Mouse (Mus musculus) right cerebral cortex, adult 2 months (tissue): ENCODE measurements at regions not wholly inside any gene's neighbourhood (a gene's known extent, or its start where the extent isn't known, plus 50 kb on each side); places are given as distances from the start of the nearest gene placed in this dataset.

Source experiments
- DNase-seq, 2 experiments: peaks; one replicate each; pipeline ENCODE4 v3.0.0; 2021 to 2022; ENCODE audit warnings: low spot score in 2 of 2

- no peak for DNase-seq
Measured at GRCm38 (mm10) chr6:33117877-33118276, 57.8 kb upstream of the Chchd3 start.

- peak in 1 of 2 experiments; percentile 12 for DNase-seq
Measured at GRCm38 (mm10) chr6:33120581-33120980, 60.5 kb upstream of the Chchd3 start.

DNA sequence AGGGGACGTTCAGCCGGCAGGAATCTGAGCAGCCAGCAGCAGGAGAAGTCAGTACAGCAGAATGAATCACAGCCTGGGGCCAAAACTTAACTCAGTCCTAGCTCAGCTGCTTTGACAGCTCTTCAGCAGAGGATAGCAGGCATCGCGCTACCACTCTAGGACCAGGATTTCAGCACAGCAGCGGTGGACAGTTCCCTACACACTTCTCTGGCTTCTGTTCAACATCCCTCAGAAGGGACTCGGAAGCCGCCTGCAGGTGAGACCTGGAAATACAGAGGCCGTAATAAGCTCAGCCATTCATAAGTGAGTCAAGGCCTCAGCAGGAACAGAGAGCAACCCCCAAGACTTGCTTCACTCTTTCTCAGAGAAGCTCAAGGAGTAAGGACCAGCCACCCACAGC is 66.5 kb upstream of the Chchd3 start:
- DNase-seq = peak; percentile 47 to 53

DNA sequence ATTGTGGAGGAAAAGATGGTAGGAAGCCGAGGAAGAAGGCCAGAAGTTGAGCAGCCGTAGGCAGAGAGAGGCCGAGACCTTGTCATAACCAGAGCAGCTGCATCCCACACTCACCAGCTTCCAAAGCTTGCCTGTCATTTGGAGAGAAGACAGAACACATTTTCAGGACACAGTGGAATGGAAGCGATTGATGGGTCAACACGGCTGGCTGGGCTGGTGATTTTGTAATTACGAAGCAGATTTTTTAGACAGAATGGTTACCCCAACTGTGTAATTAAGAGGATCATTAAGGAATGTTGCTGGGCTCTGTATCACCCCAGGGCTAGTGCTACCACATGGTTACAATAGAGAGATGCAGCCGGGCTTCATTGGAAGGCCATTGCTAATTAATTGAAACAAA is 76.8 kb upstream of the Chchd3 start:
- no peak for DNase-seq

GRCm38 (mm10) chr6:33137823-33138222 is 77.8 kb upstream of the Chchd3 start:
- DNase-seq = no peak

DNA sequence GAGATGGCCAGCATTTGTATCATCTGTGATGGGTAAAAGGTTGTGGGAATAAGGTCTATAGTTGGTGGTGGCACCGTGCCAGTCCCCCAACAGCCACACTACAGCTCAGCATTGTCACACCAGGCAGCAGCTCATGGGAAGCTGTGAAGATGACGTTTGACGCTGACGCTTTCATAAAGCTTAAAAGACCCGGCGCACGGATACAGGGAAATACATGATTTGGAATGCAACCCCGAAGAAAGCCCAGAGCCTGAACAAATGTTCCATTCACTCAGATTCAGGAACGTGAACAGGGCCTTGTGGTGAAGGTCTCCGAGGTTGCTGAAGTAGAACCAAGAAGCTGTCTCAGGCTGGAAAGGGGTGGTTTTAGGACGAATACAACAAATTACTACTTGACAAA is 82.4 kb upstream of the Exoc4 start:
- no peak for DNase-seq

DNA sequence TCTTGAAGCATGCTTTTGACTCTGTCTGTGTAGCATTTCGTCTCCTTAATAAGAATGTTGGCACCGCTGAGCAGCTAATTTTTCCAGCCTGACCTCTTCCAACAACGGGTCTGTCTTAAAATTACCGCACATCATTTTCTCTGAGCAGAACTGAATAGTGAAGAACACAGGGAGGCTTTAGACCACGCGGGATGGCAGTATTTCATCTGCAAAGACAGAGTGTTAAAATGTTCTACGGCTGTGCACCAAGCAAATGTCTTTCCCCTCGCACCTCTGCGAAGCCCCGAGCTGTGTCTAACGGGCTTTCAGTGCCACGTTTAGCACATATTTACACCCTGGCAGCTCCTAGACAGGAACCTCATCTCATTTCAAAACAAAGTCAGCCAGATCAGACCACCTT is 75.3 kb upstream of the Exoc4 start:
- DNase-seq = no peak

GRCm38 (mm10) chr6:33174616-33175015 is 74.3 kb upstream of the Exoc4 start:
- no peak for DNase-seq

DNA sequence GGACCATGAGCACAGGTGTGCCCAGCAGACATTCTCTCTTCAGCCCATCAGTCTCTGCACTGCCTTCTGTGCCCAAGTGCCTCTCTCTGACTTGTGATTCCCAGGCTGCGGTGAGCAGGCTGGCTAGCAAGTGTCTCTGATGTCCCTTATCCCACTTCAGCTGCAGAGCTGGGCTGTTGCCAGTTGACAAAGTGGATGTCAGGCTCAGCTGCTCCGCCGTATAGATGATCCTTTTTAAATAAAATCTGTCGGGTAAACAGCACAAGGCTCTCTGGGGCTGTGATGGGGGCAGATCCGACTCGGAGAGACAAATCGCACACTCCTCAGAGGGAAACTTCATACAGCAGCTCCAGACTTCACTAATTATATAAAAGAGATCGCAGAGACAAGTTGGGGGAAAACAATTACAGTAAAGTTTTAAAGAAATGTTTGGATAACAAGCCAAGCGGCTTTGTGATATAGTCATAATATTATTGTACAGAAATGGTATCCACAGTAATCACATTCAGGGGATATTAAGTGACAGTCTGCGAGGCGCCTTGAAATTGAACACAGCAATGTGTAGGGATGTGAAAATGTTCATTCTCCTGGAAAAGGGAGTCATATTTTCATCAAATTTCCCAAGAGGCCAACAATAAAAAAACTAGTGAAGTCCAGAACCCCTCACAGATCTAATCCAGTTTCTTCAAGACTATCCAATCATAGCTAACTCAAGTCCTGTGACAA is 59.2 kb upstream of the Exoc4 start:
- no peak for DNase-seq

DNA sequence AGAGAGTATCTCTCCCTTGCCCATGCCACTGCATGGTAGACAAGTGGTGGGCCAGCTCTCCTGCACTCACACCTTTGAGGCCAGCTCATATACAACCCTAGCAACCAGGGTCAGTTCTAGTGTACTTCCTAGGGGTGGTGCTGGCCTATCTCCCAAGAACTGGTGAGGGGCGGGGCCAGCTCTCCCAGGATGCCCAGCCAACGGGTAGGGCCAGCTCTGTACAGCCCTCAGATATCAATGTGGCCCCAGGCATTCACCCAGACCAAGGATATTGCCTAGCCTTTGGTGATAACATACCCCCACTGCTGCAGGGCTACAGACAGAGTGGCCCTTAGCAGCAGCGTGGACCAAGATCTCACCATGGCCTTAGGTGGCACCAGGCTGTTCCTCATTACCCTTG is 55.1 kb upstream of the Exoc4 start:
- DNase-seq = no peak
